Mouse (Mus musculus) heart, adult 2 months (tissue): ENCODE data around the gene Drc1. TPM values are rescaled to one million over a fixed set of nuclear protein-coding genes. Genes with fewer than 3 reads are reported as not detected.

Source experiments
- DNase-seq, 2 experiments: peaks; one replicate each; pipeline ENCODE4 v3.0.0; 2021
- H3K27ac ChIP-seq: fragments of 200-600 bp; 2 replicates; pipeline ENCODE4 v1.8.1; 2022
- H3K27me3 ChIP-seq: fragments of 200-500 bp; 2 replicates; pipeline ENCODE4 v1.6.1; 2012; ENCODE audit warnings: mild to moderate bottlenecking, low read length, inconsistent platforms, mixed read lengths; ENCODE audit not compliant: control insufficient read depth, insufficient read depth
- H3K36me3 ChIP-seq: fragments of 200-500 bp; 2 replicates; pipeline ENCODE4 v1.6.1; 2012; ENCODE audit warnings: low read length, inconsistent platforms; ENCODE audit not compliant: control insufficient read depth, insufficient read depth
- H3K4me1 ChIP-seq: fragments of 200-500 bp; 2 replicates; pipeline ENCODE4 v1.6.1; 2011; ENCODE audit warnings: low read length; ENCODE audit not compliant: control insufficient read depth, insufficient read depth
- H3K4me3 ChIP-seq: fragments of 200-600 bp; 2 replicates; pipeline ENCODE4 v1.8.1; 2022
- H3K79me2 ChIP-seq: fragments of 200-500 bp; replicated peaks from 2 replicates; pipeline ENCODE4 v1.6.1; 2012; ENCODE audit warnings: mild to moderate bottlenecking, inconsistent platforms, low read length, moderate library complexity, mixed read lengths; ENCODE audit not compliant: control insufficient read depth, insufficient read depth
- H3K9ac ChIP-seq: fragments of 200-500 bp; 2 replicates; pipeline ENCODE4 v1.6.1; 2012; ENCODE audit warnings: low read depth, mild to moderate bottlenecking, control low read depth, inconsistent platforms, low read length, mixed read lengths
- CTCF ChIP-seq: fragments of 200-600 bp; IDR thresholded peaks from 2 replicates; pipeline ENCODE4 v1.8.1; 2022; ENCODE audit warnings: antibody characterized with exemption, mild to moderate bottlenecking, moderate library complexity
- EP300 ChIP-seq: fragments of 200-500 bp; IDR thresholded peaks from 2 replicates; pipeline ENCODE4 v1.6.1; 2011; ENCODE audit warnings: low read depth, low read length, control low read depth; ENCODE audit not compliant: insufficient read depth
- POLR2A ChIP-seq: fragments of 200-500 bp; IDR thresholded peaks from 2 replicates; pipeline ENCODE4 v1.6.1; 2011; ENCODE audit warnings: mild to moderate bottlenecking, low read depth, low read length, control low read depth; ENCODE audit not compliant: insufficient read depth
- WGBS: fragments of 180-500 bp; shearing (Covaris S2); methylation state at CpG from one replicate; pipeline ENCODE4 v1.1.7; 2018; 5-methylcytosine and 5-hydroxymethylcytosine counted together
- intact Hi-C: fragments of 180-260 bp; cut with DNase I; formaldehyde crosslinking; loops from one replicate; pipeline ENCODE4 v1.15.1; 2025
- polyA plus RNA-seq: library from polyadenylated mRNA; depleted of rRNA; stranded (reverse); fragments of >200 nt; gene quantifications from 2 replicates; pipeline ENCODE4 v1.2.3, GENCODE M21; 2012
- total RNA-seq, 2 experiments: library from RNA; stranded (reverse); gene quantifications; 2 replicates each; pipeline ENCODE4 v1.2.3; 2021

Drc1 gene
- total and polyA plus RNA-seq, 3 experiments: 0.12 TPM; not detected in 2

DNA sequence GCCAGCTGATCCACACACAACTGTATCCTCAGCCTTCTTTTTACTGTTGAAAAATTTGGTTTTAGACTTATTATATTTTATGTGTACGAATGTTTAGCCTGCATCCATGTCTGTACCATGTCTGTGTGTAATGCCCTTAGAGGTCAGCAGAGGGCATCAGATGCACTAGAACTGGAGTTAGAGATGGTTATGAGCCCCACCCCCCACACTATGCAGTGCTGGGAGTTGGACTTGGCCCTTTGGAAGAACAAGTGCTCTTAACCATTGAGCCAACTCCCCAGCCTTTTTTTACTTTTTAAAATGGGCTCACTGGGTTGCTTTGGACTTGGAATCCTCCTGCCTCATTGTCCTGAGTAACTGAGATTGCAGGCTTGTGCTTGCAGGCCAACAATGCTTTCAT, 33.5 kb upstream of the Drc1 start:
- Histone ChIP-seq H3K9ac (no peak overlapping the region), H3K36me3 (no peaks in the 10 kb centered on the region), H3K4me3 (no peak overlapping the region), H3K27me3 (no peaks in the 10 kb centered on the region), H3K4me1 (peaks cover 4% of the 10 kb centered on the region), H3K27ac (no peak overlapping the region), H3K79me2 (peaks cover 3% of the 10 kb centered on the region)
- 98% methylated on average over 1 of the region's 1 CpGs for WGBS
- TF ChIP-seq EP300 (no peak), CTCF (peak; percentile 45), POLR2A (no peak)
- no peak for DNase-seq
- intact Hi-C loops: no loop called here

DNA sequence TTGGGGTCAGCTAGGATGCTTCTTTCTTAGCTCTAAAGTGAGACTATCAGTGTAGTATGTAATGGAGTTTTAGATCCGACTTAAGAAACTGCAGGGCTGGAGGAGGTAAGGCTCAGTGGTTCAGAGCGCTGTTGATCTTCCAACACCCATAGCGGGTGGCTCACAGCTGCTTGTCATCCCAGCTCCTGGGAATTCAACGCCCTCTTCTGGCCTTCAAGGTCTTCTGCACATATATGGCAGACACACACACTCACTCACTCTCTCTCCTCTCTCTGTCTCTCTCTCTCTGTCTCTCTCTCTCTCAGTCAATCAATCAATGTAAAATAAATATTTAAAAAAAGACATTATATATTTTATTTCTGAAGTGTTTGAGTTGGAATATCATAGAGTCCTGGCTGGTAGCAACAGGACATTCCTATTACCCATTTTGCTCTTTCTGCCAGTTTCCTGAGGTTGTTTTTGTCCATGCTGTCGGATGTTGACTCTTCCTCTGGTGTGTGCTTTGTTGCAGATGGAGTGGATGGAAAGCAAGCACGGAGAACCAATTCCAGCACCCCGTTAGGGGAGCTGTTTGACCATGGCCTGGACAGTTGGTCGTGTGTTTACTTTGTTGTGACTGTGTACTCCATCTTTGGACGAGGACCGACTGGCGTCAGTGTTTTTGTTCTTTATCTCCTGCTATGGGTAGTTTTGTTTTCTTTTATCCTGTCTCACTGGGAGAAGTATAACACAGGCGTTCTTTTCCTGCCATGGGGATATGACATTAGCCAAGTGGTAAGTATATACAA, 25.4 kb upstream of the Drc1 start:
- no peaks in the 10 kb centered on the region for H3K4me1 ChIP-seq
- no peak overlapping the region for H3K9ac ChIP-seq
- TF ChIP-seq POLR2A: no peak
- no peak for TF ChIP-seq EP300
- no peak for TF ChIP-seq CTCF

DNA sequence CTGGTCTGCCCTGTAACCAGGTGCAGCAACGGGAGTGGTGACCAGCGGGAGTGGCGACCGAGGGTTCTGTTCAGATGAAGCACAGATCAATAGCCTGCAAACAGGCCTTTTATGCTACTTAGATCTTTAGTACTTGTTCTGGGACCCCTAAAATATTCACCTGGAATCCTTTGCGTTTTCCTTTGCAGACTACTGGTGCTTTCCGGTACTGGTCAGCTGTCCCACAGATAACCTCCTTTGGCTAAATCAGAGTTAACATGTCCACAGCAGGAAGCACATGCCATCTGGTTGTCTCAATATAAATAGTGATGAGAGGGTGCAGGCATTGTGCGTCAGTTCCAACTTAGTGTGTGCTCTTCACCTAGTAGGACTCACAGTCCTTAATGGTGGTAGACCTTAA, 22.4 kb upstream of the Drc1 start:
- H3K27me3 ChIP-seq: no peaks in the 10 kb centered on the region
- TF ChIP-seq POLR2A: no peak
- no peak for TF ChIP-seq EP300
- TF ChIP-seq CTCF: no peak
- 77% methylated on average over 7 of the region's 7 CpGs for WGBS
- intact Hi-C loops: no loop called here
- H3K9ac ChIP-seq: no peak overlapping the region
- no peaks in the 10 kb centered on the region for H3K4me1 ChIP-seq
- no peak for DNase-seq
- H3K36me3 ChIP-seq: no peaks in the 10 kb centered on the region
- H3K27ac ChIP-seq: no peak overlapping the region
- no peaks in the 10 kb centered on the region for H3K79me2 ChIP-seq
- H3K4me3 ChIP-seq: no peak overlapping the region

More for the DNA sequence above, 25.4 kb upstream of the Drc1 start:
- Histone ChIP-seq H3K36me3 (no peaks in the 10 kb centered on the region), H3K27me3 (no peaks in the 10 kb centered on the region), H3K4me3 (no peak overlapping the region), H3K79me2 (no peaks in the 10 kb centered on the region), H3K27ac (no peak overlapping the region)
- DNase-seq: no peak
- intact Hi-C loops: no loop called here
- 73% methylated on average over 12 of the region's 12 CpGs for WGBS

DNA sequence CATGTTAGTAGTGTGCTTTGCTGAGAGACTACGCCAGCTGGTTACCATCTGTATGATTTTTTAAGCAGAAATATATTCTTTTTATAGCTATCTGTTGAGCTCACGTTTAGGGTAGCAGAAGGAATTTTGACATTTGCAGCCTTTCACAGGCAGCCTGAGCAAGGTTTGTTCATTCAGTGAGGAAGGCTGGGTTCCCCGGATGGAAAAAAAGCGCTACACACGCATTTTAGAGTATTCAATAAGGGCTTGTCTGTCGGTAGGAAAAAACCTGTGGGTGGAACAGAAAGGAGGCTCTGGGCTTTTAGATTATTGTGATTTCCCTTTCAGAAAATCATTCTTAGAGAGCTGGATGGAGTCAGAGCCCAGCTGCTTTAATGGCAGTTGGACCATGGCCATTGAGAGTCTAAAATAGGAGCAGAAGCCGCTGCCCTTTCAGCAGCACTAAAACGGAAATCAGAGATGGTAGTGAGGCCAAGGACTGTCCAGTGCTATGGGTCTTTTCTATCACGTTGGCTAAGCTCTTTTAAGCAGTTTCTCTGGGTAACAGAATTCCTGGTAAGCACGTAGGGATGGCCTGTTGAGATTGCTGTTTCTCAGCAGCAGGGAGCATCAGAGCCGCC, 10.5 kb upstream of the Drc1 start:
- Histone ChIP-seq H3K36me3 (peaks cover 4% of the 10 kb centered on the region; the same call in 1 of the 2 replicates), H3K4me1 (peaks cover 2% of the 10 kb centered on the region; the same call in 1 of the 2 replicates), H3K4me3 (no peak overlapping the region), H3K27me3 (no peaks in the 10 kb centered on the region), H3K27ac (no peak overlapping the region), H3K9ac (no peak overlapping the region), H3K79me2 (no peaks in the 10 kb centered on the region)
- 43% methylated on average over 11 of the region's 11 CpGs for WGBS
- peak; percentile 10 to 26 for DNase-seq
- no peak for TF ChIP-seq POLR2A
- TF ChIP-seq CTCF: no peak
- no peak for TF ChIP-seq EP300
- intact Hi-C loops: no loop called here

DNA sequence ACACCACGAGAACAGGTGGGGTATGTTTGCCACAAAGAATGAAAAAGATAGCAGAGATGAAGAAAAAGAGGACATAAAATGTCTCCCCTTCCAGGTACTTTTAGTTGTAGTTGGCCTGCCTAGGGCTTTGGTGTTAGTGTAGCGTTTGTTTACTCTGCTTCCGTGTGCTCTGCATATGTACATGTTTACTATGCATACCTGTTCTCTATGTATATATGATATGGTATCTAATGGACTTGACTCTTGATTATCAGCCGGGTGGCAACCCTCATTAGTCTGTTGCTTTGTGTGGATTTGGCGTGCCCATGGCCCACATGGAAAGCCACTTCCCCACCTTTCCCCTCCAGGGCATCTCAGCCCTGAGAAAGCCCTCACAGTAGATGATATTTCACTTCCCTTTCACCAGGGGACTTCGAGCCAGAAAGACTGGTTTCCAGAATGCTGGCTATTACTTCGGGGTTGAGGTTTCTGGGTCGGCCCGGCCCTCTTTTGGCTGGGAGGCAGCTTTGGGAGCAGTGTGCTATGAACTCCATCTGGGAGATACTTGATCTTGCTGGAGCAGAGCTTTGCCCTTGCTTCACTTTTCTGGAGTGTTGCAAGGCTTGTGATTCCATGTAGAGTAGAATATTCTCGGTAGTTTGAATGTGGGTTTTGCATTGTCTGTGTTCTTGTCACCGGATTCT, 9.4 kb upstream of the Drc1 start:
- no peaks in the 10 kb centered on the region for H3K79me2 ChIP-seq
- intact Hi-C loops: no loop called here
- H3K27ac ChIP-seq: no peak overlapping the region
- DNase-seq: peak; percentile 37 to 56
- no peaks in the 10 kb centered on the region for H3K27me3 ChIP-seq
- no peak overlapping the region for H3K9ac ChIP-seq
- no peak overlapping the region for H3K4me3 ChIP-seq
- peaks cover 2% of the 10 kb centered on the region; the same call in 1 of the 2 replicates for H3K4me1 ChIP-seq
- TF ChIP-seq POLR2A: no peak
- no peak for TF ChIP-seq CTCF
- no peak for TF ChIP-seq EP300
- peaks cover 4% of the 10 kb centered on the region; the same call in 1 of the 2 replicates for H3K36me3 ChIP-seq
- WGBS: 81% methylated on average over 11 of the region's 11 CpGs
